Mouse (Mus musculus) left cerebral cortex, postnatal 4 days (tissue): ENCODE measurements at regions not wholly inside any gene's neighbourhood (a gene's known extent, or its start where the extent isn't known, plus 50 kb on each side); places are given as distances from the start of the nearest gene placed in this dataset.

ENCODE experiments used
- DNase-seq: peaks from one replicate; pipeline ENCODE4 v3.0.0-alpha.2; 2022
- intact Hi-C: fragments of 180-260 bp; cut with DNase I; formaldehyde crosslinking; loops from one replicate; pipeline ENCODE4 v1.15.1; 2025

DNA sequence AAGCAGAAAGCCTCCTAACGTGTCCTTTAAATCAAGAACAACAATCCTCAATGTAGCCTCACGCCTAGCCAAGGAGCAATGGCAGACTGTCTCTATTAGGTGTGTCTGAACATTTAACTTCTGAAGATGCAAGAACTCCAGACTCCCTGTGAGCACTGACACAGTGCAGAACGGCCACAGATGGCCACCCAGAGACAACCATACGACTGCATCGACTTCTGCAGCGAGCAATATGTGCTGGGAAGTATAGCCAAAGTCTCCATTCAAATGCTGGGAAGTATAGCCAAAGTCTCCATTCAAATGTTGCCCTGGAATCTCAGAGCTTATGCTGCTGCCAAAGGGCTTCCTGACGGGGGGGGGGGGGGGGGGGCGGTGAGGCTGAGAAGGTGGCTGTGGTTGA, 463.5 kb downstream of the Efna5 start:
- no peak for DNase-seq
- intact Hi-C loops = no loop called here

DNA sequence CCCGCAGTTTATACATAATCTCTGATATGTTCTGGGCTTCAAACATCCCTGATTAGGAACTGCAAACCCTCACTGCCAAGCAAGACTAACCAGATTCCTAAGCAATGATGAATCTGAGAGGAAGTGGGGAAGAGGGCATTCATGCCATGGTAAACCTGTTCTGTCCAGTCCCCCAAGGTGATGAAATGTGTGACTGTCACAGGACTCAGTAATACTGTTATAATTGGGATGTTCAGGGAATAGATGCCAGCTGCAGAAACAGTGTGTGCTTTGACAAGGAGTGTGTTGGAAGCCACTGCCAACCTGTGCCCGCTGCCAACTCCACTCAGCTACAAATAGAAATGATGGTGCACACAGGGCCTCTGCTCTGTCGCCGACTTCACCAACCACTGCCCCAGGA, 466.0 kb downstream of the Efna5 start:
- peak; percentile 68 for DNase-seq
- intact Hi-C loops = no loop called here

GRCm38 (mm10) chr17:62412666-62413180, 468.4 kb downstream of the Efna5 start:
- intact Hi-C loops = no loop called here

GRCm38 (mm10) chr17:62403739-62404138, 477.4 kb downstream of the Efna5 start:
- intact Hi-C loops = no loop called here

More at GRCm38 (mm10) chr17:62412666-62413180, 468.4 kb downstream of the Efna5 start:
- DNase-seq = no peak

GRCm38 (mm10) chr17:62393355-62394006, 487.6 kb downstream of the Efna5 start:
- intact Hi-C loops = no loop called here
- DNase-seq = no peak

More at GRCm38 (mm10) chr17:62403739-62404138, 477.4 kb downstream of the Efna5 start:
- no peak for DNase-seq

DNA sequence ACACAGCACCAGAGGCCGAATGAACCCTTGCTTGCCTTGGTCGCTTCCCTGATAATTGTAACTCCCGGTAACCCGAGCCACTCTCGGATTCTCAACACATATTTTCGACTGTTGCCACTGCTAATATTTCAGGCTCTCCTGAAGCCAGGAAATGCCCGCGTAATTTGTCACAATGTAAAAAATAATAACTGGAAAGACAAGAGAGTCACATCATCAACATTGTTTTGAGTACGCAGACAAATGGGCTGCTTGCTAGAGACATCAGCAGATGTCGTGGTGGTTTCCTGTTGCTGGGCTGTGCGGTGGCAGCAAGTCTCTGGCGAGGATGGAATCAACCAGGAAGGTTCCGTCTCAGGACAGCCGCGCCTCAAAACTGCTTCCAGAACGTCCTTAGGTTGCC, 497.1 kb downstream of the Efna5 start:
- intact Hi-C loops = no loop called here
- DNase-seq = no peak

GRCm38 (mm10) chr17:62378868-62379417, 502.2 kb downstream of the Efna5 start:
- no peak for DNase-seq
- intact Hi-C loops = no loop called here

- intact Hi-C loops = no loop called here
- DNase-seq = no peak
Measured at GRCm38 (mm10) chr17:62369100-62369499, 512.0 kb downstream of the Efna5 start.

GRCm38 (mm10) chr17:62367937-62368336, 513.2 kb downstream of the Efna5 start:
- intact Hi-C loops = no loop called here
- no peak for DNase-seq

DNA sequence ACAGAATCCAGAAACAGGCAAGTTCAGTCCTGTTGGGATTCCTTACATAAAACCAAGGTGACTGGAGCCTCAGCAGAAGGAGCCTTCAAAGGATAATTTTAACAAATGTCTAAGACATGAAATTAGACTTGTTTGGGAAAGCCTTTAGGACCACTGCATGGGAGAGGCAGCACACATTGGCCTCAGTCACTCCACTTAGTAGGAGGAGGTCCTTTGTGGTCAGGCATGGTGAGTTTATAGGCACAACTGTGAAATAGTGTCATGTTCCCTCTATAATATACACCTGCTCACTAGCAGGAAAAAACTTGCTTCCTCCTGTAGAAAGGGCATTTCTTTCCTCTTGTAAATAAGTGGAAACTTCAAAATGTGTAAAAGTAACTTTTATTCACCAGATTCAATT, 522.8 kb downstream of the Efna5 start:
- intact Hi-C loops = no loop called here
- no peak for DNase-seq

DNA sequence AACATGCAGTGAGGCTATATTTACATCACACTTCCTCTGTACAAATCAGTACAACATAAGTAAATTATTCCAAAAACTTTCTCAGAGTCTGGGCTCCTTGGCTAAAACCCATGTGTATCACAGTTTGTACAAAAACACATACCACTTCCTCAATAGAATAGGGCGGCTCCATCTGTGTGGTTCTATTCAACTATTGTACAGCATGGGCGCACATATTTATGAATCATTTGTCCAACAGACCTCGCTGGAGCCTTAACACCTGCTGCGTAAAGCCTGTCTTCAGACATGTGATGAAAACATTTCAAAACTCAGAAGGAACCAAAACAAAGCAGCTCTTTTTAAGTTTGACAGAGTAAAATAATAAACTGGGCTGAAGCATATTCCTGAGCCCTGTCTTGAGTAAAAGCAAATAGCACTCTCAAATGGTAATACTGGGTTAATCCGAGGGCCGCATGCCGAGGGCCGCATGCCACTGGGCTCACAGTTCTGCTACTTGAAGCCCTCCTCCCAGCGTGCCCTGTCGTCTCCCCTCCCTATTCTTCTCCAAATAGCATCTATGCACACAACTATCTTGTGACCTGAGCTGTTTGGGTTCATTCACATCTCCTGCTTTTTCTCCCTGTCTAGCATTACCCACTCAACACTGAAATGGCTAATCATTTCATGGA, 543.1 kb downstream of the Efna5 start:
- intact Hi-C loops = no loop called here
- no peak for DNase-seq

DNA sequence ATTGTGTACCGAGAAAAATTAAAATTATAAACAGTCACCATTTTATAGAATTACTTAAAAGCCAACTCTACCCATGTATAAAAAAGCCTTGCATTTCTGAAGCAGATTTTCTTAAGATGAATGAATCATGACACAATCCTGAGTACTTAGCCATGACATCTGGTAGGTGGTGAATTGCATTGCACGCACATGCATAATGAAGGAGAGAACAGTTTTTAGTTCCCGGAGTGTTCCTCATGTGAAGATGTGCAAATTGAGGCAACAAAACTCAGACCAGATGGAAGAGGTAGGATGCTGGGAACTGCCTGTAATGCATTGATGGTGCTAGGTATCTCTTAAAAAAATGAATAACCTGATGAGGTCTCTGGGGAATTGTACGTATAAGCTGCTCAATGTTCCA, 550.9 kb downstream of the Efna5 start:
- no peak for DNase-seq
- intact Hi-C loops = no loop called here

DNA sequence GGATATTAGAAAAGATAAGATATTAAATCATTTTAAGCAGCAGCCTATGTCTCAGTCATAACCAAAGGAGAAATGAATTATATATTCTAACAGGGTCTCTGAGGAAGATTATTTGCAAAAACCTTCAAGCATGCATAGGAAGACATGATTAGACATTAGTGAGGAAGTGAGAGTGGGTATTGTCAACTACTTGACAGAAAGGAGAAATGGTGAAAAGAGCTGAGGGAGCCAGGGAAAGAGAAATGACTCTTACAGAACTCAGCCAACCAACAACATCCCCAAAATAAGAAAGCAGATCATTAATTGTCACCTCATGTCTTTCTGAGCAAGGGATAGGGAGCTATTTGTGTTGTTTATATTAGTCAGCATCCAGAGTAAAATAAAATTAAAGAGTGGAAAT, 554.3 kb downstream of the Efna5 start:
- no peak for DNase-seq
- intact Hi-C loops = no loop called here

- DNase-seq = no peak
- intact Hi-C loops = no loop called here
Measured at GRCm38 (mm10) chr17:62319033-62319432, 562.1 kb downstream of the Efna5 start.

DNA sequence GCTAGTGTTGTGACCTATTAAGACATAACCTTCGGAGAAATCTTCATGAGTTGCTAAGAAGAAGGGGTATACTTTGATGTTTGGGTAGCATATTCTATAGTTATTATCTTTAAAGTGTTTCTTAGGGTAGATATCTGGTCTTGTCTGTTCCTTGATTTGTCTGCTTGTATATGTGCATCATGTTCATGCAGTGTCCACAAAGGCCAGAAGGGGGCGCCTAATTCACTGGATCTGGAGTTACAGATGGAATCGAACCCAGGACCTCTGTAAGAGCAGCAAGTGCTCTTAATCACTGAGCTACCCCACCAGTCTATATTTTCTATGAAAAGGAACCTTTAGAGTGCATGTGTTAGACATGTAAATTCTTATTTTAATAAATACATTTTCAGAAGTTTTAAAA, 571.1 kb downstream of the Efna5 start:
- intact Hi-C loops = no loop called here
- peak; percentile 9 for DNase-seq

DNA sequence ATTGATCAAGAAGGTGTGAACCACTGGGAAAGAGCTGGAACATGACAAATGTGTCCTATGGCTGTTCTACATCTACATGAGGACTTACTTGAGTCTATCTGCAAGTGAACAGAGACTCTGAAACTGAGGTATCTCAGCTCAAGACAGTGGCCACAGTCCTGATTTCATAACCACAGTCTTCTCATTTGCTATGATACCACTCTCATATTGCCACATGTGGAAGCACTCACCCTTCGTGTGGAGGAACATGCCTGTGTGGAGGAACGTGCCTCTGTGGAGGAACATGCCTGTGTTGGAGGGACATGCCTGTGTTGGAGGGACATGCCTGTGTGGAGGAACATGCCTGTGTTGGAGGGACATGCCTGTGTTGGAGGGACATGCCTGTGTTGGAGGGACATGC, 574.0 kb downstream of the Efna5 start:
- intact Hi-C loops = no loop called here
- no peak for DNase-seq

DNA sequence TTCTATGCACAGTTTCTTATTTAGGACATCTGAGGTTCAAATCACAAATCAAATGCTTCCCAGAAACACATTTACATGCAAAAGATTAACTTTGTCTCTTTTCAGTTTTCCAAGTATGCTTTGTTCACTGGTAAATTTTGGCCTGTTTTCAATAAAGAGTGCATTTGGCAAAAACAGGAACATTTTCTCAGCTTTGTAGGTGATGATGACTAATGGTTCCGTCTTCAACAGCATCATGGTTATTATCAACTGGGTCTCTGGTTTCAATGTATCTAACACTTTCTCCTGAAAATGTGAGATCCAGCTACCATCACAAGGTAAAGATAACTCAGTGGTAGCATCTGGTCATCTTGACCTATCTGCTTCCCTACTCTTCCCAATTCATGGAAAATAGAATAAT, 574.6 kb downstream of the Efna5 start:
- DNase-seq = no peak
- intact Hi-C loops = no loop called here

DNA sequence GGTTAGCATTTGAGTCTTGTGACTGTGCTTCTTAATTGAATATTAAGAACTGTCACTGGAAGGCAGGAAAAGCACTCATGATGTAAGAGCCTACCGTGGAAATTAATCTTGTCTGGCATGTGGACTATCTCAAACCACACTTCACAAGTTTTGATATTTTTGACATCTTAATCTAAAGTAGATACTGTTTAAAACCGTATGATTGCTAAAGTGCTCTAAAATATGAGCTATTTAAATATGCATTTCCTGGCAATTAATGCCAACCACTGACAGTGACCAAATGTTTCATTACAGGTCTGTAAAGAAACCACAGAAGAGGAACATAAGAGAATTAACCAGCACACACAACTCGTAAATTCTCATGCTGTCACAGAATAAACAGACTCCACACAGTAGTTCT, 576.0 kb downstream of the Efna5 start:
- no peak for DNase-seq
- intact Hi-C loops = no loop called here

- intact Hi-C loops = no loop called here
- DNase-seq = no peak
Measured at GRCm38 (mm10) chr17:62304073-62304472, 577.0 kb downstream of the Efna5 start.

DNA sequence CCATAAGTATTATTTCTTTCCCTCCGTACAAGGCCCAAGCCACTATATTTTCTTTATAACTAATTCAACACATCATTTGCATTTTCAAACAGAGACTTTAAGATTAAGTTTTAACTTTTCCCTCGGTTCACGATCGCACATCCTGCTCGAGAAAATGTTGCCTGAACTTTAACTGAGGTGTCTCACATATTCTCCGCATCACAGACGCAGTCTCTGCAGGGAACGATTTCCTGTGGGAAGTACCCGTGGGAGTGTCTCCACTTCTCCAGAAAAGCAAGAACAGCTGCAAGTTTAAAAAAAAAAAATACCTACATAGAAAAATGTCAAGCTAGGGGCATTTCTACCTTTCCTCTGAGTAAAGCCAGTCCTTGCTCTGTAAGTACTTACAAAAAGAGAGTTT, 581.2 kb downstream of the Efna5 start:
- DNase-seq = no peak
- intact Hi-C loops = no loop called here

DNA sequence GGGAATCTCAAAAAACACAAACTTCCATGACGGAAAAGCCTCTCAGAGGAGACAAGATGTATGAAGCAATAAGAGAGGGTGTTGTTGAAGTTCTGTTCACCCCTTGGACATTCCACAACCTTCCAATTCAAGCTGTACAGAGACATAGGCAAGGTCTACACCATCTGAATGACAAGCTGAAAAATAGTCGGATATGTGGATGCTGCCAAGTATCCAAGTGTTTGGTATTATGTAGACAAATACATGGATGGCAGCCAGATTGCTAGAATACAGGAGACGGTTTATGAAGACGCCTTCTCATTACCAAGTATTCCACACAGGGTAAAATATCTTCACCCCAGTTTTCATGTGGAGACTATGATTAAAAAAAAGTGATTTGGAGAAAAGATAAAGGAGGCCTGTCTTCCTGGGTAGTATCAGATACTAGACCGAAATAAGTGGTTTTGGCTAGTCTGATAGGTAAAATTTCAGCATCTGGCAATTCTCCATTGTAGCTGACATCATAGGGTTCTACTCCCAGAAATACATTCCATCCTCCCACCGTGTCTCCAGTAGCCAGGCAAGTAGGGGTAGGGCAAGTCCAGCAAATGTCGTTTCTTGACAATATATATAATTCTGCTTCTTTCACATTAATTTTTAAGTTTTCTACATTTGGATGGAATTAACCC, 583.6 kb downstream of the Efna5 start:
- intact Hi-C loops = no loop called here
- DNase-seq = no peak

- no peak for DNase-seq
Measured at GRCm38 (mm10) chr17:62295412-62295811, 585.7 kb downstream of the Efna5 start.

More at GRCm38 (mm10) chr17:62295412-62295811, 585.7 kb downstream of the Efna5 start:
- intact Hi-C loops = no loop called here
